Mouse (Mus musculus) olfactory bulb, adult 2 months (tissue): ENCODE results near the gene Srsf1.

Experiments
- CTCF ChIP-seq: fragments of 200-500 bp; IDR thresholded peaks from 2 replicates; pipeline ENCODE4 v1.5.1; 2012; ENCODE audit warnings: low read depth, mild to moderate bottlenecking, low read length, moderate library complexity; ENCODE audit not compliant: insufficient read depth
- POLR2A ChIP-seq: fragments of 200-500 bp; IDR thresholded peaks from 2 replicates; pipeline ENCODE4 v1.6.1; 2012; ENCODE audit warnings: mild to moderate bottlenecking, low read depth, low read length, moderate library complexity; ENCODE audit not compliant: insufficient read depth

DNA sequence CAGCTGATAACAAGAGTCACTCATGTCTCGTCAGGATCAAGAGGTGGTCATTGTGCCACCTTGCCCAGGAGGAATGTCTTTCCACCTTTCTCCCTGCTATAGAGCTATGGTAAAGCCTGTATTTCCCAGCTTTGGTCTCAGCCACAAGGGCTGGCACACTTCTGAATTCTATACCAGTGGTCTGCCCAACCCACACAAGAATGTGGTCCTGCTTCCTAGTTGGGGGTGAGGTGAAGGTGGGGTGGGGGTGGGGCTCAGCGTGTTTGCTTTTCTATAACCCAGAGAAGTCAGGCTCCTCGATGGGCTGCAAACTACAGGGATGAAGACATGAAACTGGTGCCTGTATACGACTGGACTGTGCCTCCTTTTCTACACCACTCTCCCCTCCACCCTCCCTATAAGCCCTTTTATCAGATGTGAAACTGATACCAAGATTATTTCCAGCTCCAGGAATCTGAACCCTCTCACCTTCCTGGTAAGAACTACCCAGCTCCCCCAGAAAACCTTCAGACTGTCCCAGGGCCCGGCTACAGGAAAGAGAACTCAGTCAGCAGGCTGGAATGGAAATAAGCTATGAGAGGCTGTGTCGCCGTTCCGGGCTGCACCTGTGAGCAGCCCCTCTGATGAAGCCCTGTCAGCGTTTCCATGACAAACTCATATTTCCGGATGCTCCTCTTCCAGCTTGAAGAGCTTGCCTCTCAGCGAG, 35.8 kb upstream of the Srsf1 start:
- TF ChIP-seq CTCF (no peak), POLR2A (no peak)
